Mouse (Mus musculus) megakaryocyte progenitor cell, adult 5-6 weeks (primary cell): ENCODE data around the gene Bpifb1. TPM values are rescaled to one million over a fixed set of nuclear protein-coding genes. Genes with fewer than 3 reads are reported as not detected.
"Not testable (repeated sequence)": the region's sequence is repeated elsewhere in the genome, so short reads cannot be mapped to it uniquely, and the experiment has no call there.

Experiments
- ATAC-seq: replicated peaks from 2 replicates; pipeline ENCODE4 v1.8.0; 2016; ENCODE audit warnings: mild to moderate bottlenecking, moderate TSS enrichment, inconsistent platforms; ENCODE audit not compliant: poor library complexity
- total RNA-seq, 2 experiments: library from RNA; stranded (forward) in 1 of 2; stranded (reverse) in 1 of 2; fragments of 157-497, 149-512 nt in 1 of 2; fragments of 200-1000 nt in 1 of 2; gene quantifications; 2 replicates each; pipeline versions ENCODE4 v1.2.3 to v1.2.4; 2015 to 2017

The Bpifb1 gene
- total RNA-seq (2015) (not detected in 2 replicates), total RNA-seq (2017) (not detected in 2 replicates)

- ATAC-seq = no peak
Measured at GRCm38 (mm10) chr2:154190546-154191258, at the start of gene Bpifb1. Gene Bpifb1 (plus strand): TSS chr2:154190818.

GRCm38 (mm10) chr2:154142580-154142979 lies 48.0 kb upstream of the Bpifb1 start, which contains the start of gene Bpifa1:
Gene Bpifa1 (plus strand): TSS chr2:154142880.
- no peak for ATAC-seq

GRCm38 (mm10) chr2:154143735-154144134 lies 46.9 kb upstream of the Bpifb1 start:
- ATAC-seq = no peak

DNA sequence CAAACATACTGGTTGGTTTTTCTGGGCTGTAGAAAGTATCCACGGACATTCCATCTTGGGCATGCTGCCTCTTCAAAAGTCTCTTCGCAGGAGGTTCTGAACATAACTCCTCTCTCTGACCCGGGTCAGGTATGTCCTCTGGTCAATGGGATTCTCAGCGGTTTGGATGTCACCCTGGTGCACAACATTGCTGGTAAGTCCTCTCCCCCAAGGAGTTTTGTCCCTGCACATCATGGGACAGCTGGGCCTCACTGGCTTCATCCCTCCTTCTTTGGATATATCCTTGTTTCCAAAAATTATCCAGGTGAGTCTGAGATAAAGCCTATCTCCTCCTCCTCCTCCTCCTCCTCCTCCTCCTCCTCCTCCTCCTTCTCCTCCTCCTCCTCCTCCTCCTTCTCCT lies 43.1 kb upstream of the Bpifb1 start:
- no peak for ATAC-seq

DNA sequence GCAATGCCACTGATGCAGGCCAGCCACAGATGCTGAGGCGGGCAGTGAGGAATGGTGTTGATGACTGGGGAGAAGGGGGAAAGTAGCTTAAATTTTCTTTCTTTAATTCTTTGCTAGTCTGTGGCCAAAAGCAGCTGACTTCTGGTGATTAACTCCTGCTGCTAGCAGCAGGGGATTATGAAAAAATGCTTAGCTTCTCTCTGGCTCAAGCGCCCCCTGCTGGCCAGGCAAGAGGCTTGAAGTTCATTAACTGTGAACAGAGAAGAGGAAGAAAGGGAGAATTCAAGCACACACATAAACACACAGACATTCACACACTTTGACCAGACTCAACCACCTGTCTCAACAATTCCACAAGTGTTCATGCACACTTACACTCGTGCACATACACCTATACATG lies 32.2 kb upstream of the Bpifb1 start:
- ATAC-seq = peak; percentile 65

DNA sequence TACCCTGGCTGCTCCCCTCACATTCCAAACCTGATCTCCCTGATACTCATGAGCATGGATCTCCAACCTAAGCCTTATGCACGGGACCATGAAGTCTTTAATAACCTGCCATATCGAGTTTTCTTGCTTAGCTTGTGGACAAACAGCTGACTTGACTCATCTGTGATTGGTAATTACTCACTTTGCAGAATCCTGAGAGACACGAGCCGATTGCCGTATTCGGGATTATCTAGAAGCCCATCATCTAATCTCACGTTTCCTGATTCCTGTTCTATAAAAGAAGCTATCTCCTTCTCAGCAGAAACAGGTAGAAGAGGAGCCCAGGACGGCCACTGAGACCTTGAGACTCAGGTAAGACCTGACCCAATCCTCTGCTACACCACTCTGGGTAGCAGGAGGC lies 28.3 kb upstream of the Bpifb1 start, which contains the start of gene Bpifa5:
Bpifa5 (plus strand) TSS at position 301 of the 400 bp plus-strand sequence.
- ATAC-seq = no peak

DNA sequence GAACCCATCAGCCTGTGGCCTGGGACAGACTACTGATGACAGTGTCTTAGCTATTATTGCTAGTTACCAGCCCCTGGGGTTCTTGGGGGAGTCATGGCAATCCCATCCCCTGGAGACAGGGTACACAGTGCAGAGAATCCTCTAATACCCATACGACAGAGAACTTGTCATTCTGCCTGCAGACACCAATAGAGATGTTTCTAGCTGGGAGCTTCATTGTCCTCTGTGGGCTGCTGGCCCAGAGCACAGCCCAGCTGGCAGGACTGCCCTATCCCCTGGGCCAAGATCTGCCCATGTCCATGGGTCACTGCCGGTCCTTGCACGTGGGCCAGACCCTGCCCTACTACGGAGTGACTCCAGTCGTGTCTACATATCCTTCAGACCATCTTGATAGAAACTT lies 27.3 kb upstream of the Bpifb1 start:
- no peak for ATAC-seq

DNA sequence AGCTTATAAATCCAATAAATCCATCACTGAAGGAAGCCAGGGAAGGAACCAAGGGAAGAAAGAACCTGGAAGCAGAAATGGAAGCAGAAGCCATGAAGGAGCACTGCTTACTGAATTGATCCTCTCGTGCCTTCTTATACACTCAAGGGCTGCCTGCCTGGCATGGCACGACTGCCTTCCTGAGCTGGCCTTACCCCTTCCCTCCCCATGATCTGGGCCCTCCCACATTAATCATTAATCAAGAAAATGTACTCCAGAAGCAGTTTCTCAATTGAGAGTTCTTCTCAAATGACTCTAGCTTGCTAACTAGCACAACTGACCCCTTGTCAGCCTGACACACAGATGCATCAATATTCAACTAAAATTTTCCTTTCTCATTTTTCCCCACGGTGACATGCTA lies 21.4 kb upstream of the Bpifb1 start:
- ATAC-seq = no peak

DNA sequence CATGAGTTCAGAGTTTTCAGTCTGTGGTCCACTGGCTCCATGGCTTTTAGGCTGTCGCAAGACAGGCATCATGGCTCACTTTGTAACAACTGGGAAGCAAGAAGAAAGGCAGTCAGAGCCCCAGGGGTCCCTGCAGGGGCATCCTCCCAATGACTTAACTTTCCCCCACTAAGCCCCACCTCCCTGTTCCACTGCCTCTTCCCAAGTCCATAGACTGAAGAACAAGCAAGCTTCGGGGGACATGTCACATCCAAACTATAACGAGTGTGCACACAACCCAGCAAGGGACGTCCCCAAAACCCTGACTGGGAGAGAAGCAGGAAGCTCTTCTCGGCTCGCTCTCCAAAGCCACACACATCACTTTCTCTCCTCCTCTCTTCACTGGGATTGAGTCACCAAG lies 19.0 kb upstream of the Bpifb1 start:
- no peak for ATAC-seq

GRCm38 (mm10) chr2:154173313-154173712 lies 17.3 kb upstream of the Bpifb1 start:
- ATAC-seq = peak; percentile 68

- ATAC-seq = not testable (repeated sequence)
Measured at GRCm38 (mm10) chr2:154181900-154182299, 8.7 kb upstream of the Bpifb1 start.

DNA sequence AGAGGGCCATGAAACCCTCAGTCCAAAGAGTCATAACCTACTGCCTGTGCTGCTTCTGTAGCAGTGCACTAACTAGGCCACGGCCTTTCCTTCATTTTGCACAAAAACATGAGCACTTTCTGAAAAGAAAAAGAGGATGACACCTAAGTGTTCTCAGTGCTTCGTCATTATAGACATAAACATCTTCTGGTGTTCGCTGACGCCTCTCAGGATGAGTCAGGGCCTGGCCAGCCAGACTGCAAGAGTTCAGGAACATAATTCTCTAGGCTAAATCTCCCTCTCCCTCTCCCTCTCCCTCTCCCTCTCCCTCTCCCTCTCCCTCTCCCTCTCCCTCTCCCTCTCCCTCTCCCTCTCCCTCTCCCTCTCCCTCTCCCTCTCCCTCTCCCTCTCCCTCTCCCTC lies 7.6 kb upstream of the Bpifb1 start:
- ATAC-seq = not testable (repeated sequence)

DNA sequence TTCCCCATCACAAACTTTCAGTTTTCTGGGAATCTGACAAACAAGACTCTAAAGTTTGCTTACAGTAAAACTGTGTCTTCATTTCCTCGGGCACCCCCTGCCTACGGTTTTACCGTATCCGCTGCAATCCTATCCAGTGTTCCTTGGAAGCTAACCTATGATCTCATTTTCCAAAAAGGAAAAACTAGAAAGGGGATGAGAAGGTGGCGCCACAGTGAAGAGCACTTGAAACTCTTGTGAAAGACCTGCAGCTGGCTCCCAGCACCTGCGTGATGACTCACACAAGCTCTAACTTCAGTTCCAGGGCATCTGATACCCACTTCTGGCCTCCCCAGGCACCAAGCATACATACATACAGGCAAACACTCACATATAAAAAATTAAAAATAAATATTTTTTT lies 5.3 kb upstream of the Bpifb1 start:
- ATAC-seq = no peak

GRCm38 (mm10) chr2:154185748-154186147 lies 4.9 kb upstream of the Bpifb1 start:
- no peak for ATAC-seq

- ATAC-seq = peak; percentile 83
Measured at GRCm38 (mm10) chr2:154187468-154187867, 3.1 kb upstream of the Bpifb1 start.

- ATAC-seq = no peak
Measured at GRCm38 (mm10) chr2:154189877-154190434, 662 bp upstream of the Bpifb1 start.

DNA sequence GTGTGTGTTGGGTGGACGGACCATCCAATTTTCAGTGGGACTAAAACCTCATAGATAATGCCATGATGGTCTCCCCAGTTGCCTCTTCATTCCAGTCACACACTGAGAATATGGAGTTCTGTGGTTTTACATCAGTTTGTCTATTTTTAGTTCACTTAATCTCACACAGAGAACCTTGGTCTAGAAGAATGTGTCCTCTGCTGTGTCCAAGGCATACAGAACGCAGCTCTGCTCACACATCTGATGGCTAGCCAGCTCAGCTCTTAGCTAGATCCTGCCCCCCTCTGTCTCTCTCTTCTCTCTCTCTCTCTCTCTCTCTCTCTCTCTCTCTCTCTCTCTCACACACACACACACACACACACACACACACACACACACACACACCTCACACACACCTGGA lies 1.5 kb downstream of the Bpifb1 start:
- no peak for ATAC-seq

- ATAC-seq = no peak
Measured at GRCm38 (mm10) chr2:154193071-154193470, 2.5 kb downstream of the Bpifb1 start.

- ATAC-seq = no peak
Measured at GRCm38 (mm10) chr2:154193994-154194504, 3.4 kb downstream of the Bpifb1 start.

GRCm38 (mm10) chr2:154197036-154197435 lies 6.4 kb downstream of the Bpifb1 start:
- ATAC-seq = no peak

DNA sequence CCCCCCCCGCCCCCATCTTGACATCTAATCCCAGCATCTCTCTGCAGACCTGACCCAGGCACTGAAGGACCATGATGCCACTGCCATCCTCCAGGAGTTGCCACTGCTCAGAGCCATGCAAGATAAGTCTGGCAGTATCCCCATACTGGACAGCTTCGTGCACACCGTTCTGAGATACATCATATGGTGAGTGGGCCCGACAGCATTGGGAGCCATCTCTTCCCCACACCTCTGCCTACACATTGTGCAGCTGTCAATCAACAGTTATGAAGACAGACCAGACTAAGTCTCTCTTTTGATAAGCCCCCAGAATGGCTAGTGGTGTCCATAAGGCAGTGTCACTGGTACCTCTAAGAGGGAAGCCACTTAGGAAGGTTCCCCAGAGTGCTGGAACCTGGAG lies 14.0 kb downstream of the Bpifb1 start:
- ATAC-seq = no peak

DNA sequence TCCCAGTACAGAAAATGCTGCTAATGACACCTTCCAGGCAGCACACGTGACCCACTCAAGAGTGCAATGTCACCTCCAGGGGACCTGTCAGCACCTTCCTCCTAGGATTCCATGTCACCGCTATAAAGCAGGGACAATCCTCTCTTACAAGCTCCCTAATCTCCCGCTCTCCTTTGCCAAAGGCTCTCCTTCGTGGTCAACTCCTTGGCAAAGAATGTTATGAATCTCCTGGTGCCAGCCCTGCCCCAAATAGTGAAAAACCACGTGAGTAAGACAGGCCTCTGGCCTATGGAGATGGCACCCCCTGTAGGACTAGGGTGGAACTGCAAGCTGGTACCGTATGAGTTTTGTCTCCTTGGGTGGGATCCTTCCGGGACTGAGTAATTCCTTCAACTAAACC lies 16.3 kb downstream of the Bpifb1 start:
- ATAC-seq = peak; percentile 81
